Mouse (Mus musculus) megakaryocyte, embryonic 14.5 days (primary cell): Measurements from ENCODE around the gene E130308A19Rik. TPM values are rescaled to one million over a fixed set of nuclear protein-coding genes. Genes with fewer than 3 reads are reported as not detected.

ENCODE experiments used
- H3K27me3 ChIP-seq: replicated peaks from 2 replicates; pipeline ENCODE3; 2012; ENCODE audit warnings: inconsistent platforms
- H3K36me3 ChIP-seq: replicated peaks from 2 replicates; pipeline ENCODE3; 2012; ENCODE audit warnings: low read length, inconsistent platforms, mixed read lengths
- H3K4me1 ChIP-seq: 2 replicates; pipeline ENCODE4 v1.6.1; 2012; ENCODE audit warnings: inconsistent platforms
- H3K4me3 ChIP-seq: replicated peaks from 2 replicates; pipeline ENCODE3; 2012; ENCODE audit warnings: moderate library complexity, mild to moderate bottlenecking, inconsistent platforms
- H3K9me3 ChIP-seq: 2 replicates; pipeline ENCODE4 v1.6.1; 2012; ENCODE audit warnings: inconsistent platforms
- FLI1 ChIP-seq: IDR thresholded peaks from 2 replicates; pipeline ENCODE4 v1.6.1; 2012; ENCODE audit warnings: low read length, inconsistent platforms, mixed read lengths
- GATA1 ChIP-seq: IDR thresholded peaks from 3 replicates; pipeline ENCODE4 v1.6.1; 2012; ENCODE audit warnings: mixed read lengths, low read length, inconsistent platforms, borderline replicate concordance
- polyA plus RNA-seq: library from polyadenylated mRNA; stranded (reverse); fragments of >175 nt; gene quantifications from 2 replicates; pipeline ENCODE4 v1.2.3, GENCODE M21; 2012; ENCODE audit warnings: low replicate concordance; ENCODE audit not compliant: insufficient read depth

The E130308A19Rik gene
- polyA plus RNA-seq, 1 experiment, result 0.51 TPM

GRCm38 (mm10) chr4:59634532-59634931, 8.5 kb downstream of the E130308A19Rik start:
- Histone ChIP-seq H3K27me3 (no peaks in the 10 kb centered on the region), H3K9me3 (no peaks in the 10 kb centered on the region)
- no peak for TF ChIP-seq FLI1
- TF ChIP-seq GATA1, result no peak

GRCm38 (mm10) chr4:59639163-59639562, 13.2 kb downstream of the E130308A19Rik start:
- no peak overlapping the region for H3K4me3 ChIP-seq
- H3K36me3 ChIP-seq, result no peaks in the 10 kb centered on the region
- peaks cover 78% of the 10 kb centered on the region for H3K4me1 ChIP-seq
- TF ChIP-seq GATA1 (no peak), FLI1 (no peak)
- H3K9me3 ChIP-seq, result no peaks in the 10 kb centered on the region
- H3K27me3 ChIP-seq, result no peaks in the 10 kb centered on the region

More at GRCm38 (mm10) chr4:59634532-59634931, 8.5 kb downstream of the E130308A19Rik start:
- Histone ChIP-seq H3K4me3 (no peak overlapping the region), H3K36me3 (no peaks in the 10 kb centered on the region), H3K4me1 (peaks cover 46% of the 10 kb centered on the region)

- no peaks in the 10 kb centered on the region for H3K36me3 ChIP-seq
- no peak overlapping the region for H3K4me3 ChIP-seq
- H3K4me1 ChIP-seq, result peaks cover 71% of the 10 kb centered on the region
- TF ChIP-seq GATA1 (no peak), FLI1 (no peak)
- no peaks in the 10 kb centered on the region for H3K9me3 ChIP-seq
- H3K27me3 ChIP-seq, result no peaks in the 10 kb centered on the region
Measured at GRCm38 (mm10) chr4:59640720-59641119, 14.7 kb downstream of the E130308A19Rik start.

GRCm38 (mm10) chr4:59642039-59642438, 16.0 kb downstream of the E130308A19Rik start:
- TF ChIP-seq FLI1 (no peak), GATA1 (no peak)
- no peak overlapping the region for H3K4me3 ChIP-seq
- no peaks in the 10 kb centered on the region for H3K9me3 ChIP-seq
- no peaks in the 10 kb centered on the region for H3K27me3 ChIP-seq
- peaks cover 68% of the 10 kb centered on the region for H3K4me1 ChIP-seq
- no peaks in the 10 kb centered on the region for H3K36me3 ChIP-seq

GRCm38 (mm10) chr4:59642657-59643056, 16.6 kb downstream of the E130308A19Rik start:
- H3K4me3 ChIP-seq, result no peak overlapping the region
- TF ChIP-seq FLI1 (no peak), GATA1 (no peak)
- H3K9me3 ChIP-seq, result no peaks in the 10 kb centered on the region
- no peaks in the 10 kb centered on the region for H3K36me3 ChIP-seq
- H3K27me3 ChIP-seq, result no peaks in the 10 kb centered on the region
- peaks cover 62% of the 10 kb centered on the region for H3K4me1 ChIP-seq

- H3K9me3 ChIP-seq, result no peaks in the 10 kb centered on the region
- no peaks in the 10 kb centered on the region for H3K27me3 ChIP-seq
- TF ChIP-seq GATA1, result no peak
- TF ChIP-seq FLI1, result no peak
- peaks cover 54% of the 10 kb centered on the region for H3K4me1 ChIP-seq
- H3K4me3 ChIP-seq, result no peak overlapping the region
- H3K36me3 ChIP-seq, result no peaks in the 10 kb centered on the region
Measured at GRCm38 (mm10) chr4:59644431-59644830, 18.4 kb downstream of the E130308A19Rik start.

- no peaks in the 10 kb centered on the region for H3K9me3 ChIP-seq
- H3K36me3 ChIP-seq, result no peaks in the 10 kb centered on the region
- peaks cover 53% of the 10 kb centered on the region for H3K4me1 ChIP-seq
- TF ChIP-seq GATA1, result no peak
- no peak for TF ChIP-seq FLI1
- H3K4me3 ChIP-seq, result no peak overlapping the region
- no peaks in the 10 kb centered on the region for H3K27me3 ChIP-seq
Measured at GRCm38 (mm10) chr4:59644992-59645391, 19.0 kb downstream of the E130308A19Rik start.

DNA sequence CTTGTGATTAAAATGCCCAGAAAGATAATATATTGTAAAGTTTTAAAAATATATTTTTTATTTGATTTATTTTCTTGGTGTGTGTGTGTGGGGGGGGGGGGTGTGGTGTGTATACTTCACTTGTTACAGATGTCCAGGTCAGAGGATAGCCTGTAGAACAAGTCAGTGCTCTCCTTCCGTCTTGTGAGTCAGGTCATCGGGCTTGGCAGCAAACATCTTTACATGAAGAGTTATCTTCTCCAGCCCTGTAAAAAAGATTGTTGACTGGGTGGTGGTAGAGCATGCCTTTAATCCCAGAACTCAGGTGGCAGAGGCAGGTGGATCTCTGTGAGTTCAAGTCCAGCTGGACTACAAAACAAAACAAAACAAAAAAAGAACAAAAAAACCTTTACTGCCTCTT, 19.6 kb downstream of the E130308A19Rik start:
- H3K4me1 ChIP-seq, result peaks cover 52% of the 10 kb centered on the region
- no peak for TF ChIP-seq GATA1
- TF ChIP-seq FLI1, result no peak
- H3K36me3 ChIP-seq, result no peaks in the 10 kb centered on the region
- H3K4me3 ChIP-seq, result no peak overlapping the region
- H3K27me3 ChIP-seq, result no peaks in the 10 kb centered on the region
- H3K9me3 ChIP-seq, result no peaks in the 10 kb centered on the region

DNA sequence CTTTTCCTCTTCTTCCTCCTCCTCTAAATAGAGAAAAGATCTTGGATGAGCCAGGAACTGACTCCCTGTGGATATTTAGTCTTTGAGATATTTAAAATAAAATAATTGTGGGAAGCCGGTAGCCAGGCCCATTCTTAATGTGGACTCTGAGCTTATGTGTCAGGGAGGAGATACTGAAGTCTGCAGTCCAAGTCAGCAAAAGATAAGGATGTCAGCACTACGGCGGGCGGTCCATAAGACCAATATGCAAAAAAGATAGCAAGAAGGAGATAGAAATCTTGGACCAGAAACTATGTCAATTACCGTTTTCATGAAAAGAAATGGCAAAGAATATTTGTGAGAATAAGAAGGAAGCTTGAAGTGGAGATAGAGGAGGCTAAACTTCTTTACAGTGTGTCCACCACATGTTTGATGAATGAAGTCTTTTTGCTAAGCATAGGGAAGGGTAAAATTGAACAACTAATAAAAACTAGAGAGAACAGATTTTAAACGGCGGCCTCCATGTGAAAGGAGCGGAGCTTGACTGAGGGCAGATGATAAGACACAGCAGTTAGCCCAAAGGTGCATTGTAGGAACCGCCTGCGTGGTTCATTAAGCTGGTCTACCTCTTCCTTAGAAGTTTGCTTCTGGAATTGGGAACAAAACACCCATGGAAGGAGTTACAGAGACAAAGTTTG, 20.1 kb downstream of the E130308A19Rik start:
- H3K9me3 ChIP-seq, result no peaks in the 10 kb centered on the region
- TF ChIP-seq GATA1, result no peak
- TF ChIP-seq FLI1, result no peak

GRCm38 (mm10) chr4:59649119-59649518, 23.1 kb downstream of the E130308A19Rik start:
- no peak overlapping the region for H3K4me3 ChIP-seq
- H3K4me1 ChIP-seq, result peaks cover 32% of the 10 kb centered on the region
- TF ChIP-seq FLI1, result no peak
- TF ChIP-seq GATA1, result no peak
- H3K9me3 ChIP-seq, result no peaks in the 10 kb centered on the region
- H3K36me3 ChIP-seq, result no peaks in the 10 kb centered on the region
- no peaks in the 10 kb centered on the region for H3K27me3 ChIP-seq

More for the DNA sequence above, 20.1 kb downstream of the E130308A19Rik start:
- no peaks in the 10 kb centered on the region for H3K36me3 ChIP-seq
- peaks cover 50% of the 10 kb centered on the region for H3K4me1 ChIP-seq
- no peak overlapping the region for H3K4me3 ChIP-seq
- H3K27me3 ChIP-seq, result no peaks in the 10 kb centered on the region
